Mouse (Mus musculus): ENCODE results near the gene Tomm5. TPM values are rescaled to one million over a fixed set of nuclear protein-coding genes. Genes with fewer than 3 reads are reported as not detected.

The Tomm5 gene
- 222 TPM in 2 replicates for polyA plus RNA-seq (2014; fragmentation: Nextera tagmentation; extraction: Ambion mirVana)

GRCm38 (mm10) chr4:45107601-45108277 is at the start of gene Tomm5:
Gene Tomm5, minus strand, starts transcription at chr4:45108114.
- under 1% methylated on average over 39 of the region's 39 CpGs for WGBS (ENCODE audit: insufficient replicate concordance)
- peak within 1 kb of the TSS; percentile 69 for H3K4me2 ChIP-seq
- H3K9ac ChIP-seq (ENCODE audit: low read depth, low read length), result peak within 1 kb of the TSS; percentile 97
- peak; percentile 88 for ATAC-seq (replicated peaks; ENCODE audit: insufficient number of reproducible peaks, low FRiP score, low TSS enrichment)
- H3K4me1 ChIP-seq (ENCODE audit: control insufficient read depth, insufficient read depth, low read length), result peaks cover 6% of the 10 kb centered on the region; the same call in 1 of the 2 replicates
- no peaks in the 10 kb centered on the region for H3K27me3 ChIP-seq (ENCODE audit: control insufficient read depth, insufficient read depth, low read length)
- peaks cover 8% of the 10 kb centered on the region; the same call in 1 of the 2 replicates for H3K36me3 ChIP-seq (ENCODE audit: control insufficient read depth, insufficient read depth, low read length)
- no peaks in the 10 kb centered on the region for H3K9me3 ChIP-seq (replicated peaks; ENCODE audit: control insufficient read depth, low read length)
- H3K4me3 ChIP-seq (ENCODE audit: low read depth, low read length), result peak within 1 kb of the TSS; percentile 96
- H3K27ac ChIP-seq (ENCODE audit: low read depth, low read length), result peak within 1 kb of the TSS; percentile 16; the same call in 1 of the 2 replicates

GRCm38 (mm10) chr4:45156433-45156832 is 48.5 kb upstream of the Tomm5 start:
- WGBS (ENCODE audit: insufficient replicate concordance), result 71% methylated on average over 3 of the region's 3 CpGs
- Histone ChIP-seq H3K27ac (ENCODE audit: low read depth, low read length) (no peak overlapping the region), H3K9ac (ENCODE audit: low read depth, low read length) (no peak overlapping the region), H3K36me3 (ENCODE audit: control insufficient read depth, insufficient read depth, low read length) (no peaks in the 10 kb centered on the region), H3K27me3 (ENCODE audit: control insufficient read depth, insufficient read depth, low read length) (no peaks in the 10 kb centered on the region), H3K4me2 (no peak overlapping the region), H3K9me3 (replicated peaks; ENCODE audit: control insufficient read depth, low read length) (no peaks in the 10 kb centered on the region), H3K4me3 (ENCODE audit: low read depth, low read length) (no peak overlapping the region), H3K4me1 (ENCODE audit: control insufficient read depth, insufficient read depth, low read length) (peaks cover 6% of the 10 kb centered on the region; the same call in 1 of the 2 replicates)
- no peak for ATAC-seq (replicated peaks; ENCODE audit: insufficient number of reproducible peaks, low FRiP score, low TSS enrichment)

GRCm38 (mm10) chr4:45143005-45143404 is 35.1 kb upstream of the Tomm5 start:
- H3K36me3 ChIP-seq (ENCODE audit: control insufficient read depth, insufficient read depth, low read length), result no peaks in the 10 kb centered on the region
- peaks cover 7% of the 10 kb centered on the region; the same call in 1 of the 2 replicates for H3K4me1 ChIP-seq (ENCODE audit: control insufficient read depth, insufficient read depth, low read length)
- no peak overlapping the region for H3K27ac ChIP-seq (ENCODE audit: low read depth, low read length)
- no peaks in the 10 kb centered on the region for H3K27me3 ChIP-seq (ENCODE audit: control insufficient read depth, insufficient read depth, low read length)
- no peak overlapping the region for H3K4me3 ChIP-seq (ENCODE audit: low read depth, low read length)
- ATAC-seq (replicated peaks; ENCODE audit: insufficient number of reproducible peaks, low FRiP score, low TSS enrichment), result no peak
- H3K4me2 ChIP-seq, result no peak overlapping the region
- no peak overlapping the region for H3K9ac ChIP-seq (ENCODE audit: low read depth, low read length)
- 48% methylated on average over 8 of the region's 8 CpGs for WGBS (ENCODE audit: insufficient replicate concordance)
- H3K9me3 ChIP-seq (replicated peaks; ENCODE audit: control insufficient read depth, low read length), result no peaks in the 10 kb centered on the region

- Histone ChIP-seq H3K4me3 (ENCODE audit: low read depth, low read length) (no peak overlapping the region), H3K9ac (ENCODE audit: low read depth, low read length) (no peak overlapping the region), H3K9me3 (replicated peaks; ENCODE audit: control insufficient read depth, low read length) (no peaks in the 10 kb centered on the region), H3K36me3 (ENCODE audit: control insufficient read depth, insufficient read depth, low read length) (no peaks in the 10 kb centered on the region), H3K4me2 (0 out of 2 replicates have a peak overlapping the region, but pooled peaks have one; percentile 9), H3K4me1 (ENCODE audit: control insufficient read depth, insufficient read depth, low read length) (peaks cover 7% of the 10 kb centered on the region; the same call in 1 of the 2 replicates), H3K27ac (ENCODE audit: low read depth, low read length) (no peak overlapping the region), H3K27me3 (ENCODE audit: control insufficient read depth, insufficient read depth, low read length) (no peaks in the 10 kb centered on the region)
- WGBS (ENCODE audit: insufficient replicate concordance), result 29% methylated on average over 11 of the region's 11 CpGs
- no peak for ATAC-seq (replicated peaks; ENCODE audit: insufficient number of reproducible peaks, low FRiP score, low TSS enrichment)
Measured at GRCm38 (mm10) chr4:45142411-45142810, 34.5 kb upstream of the Tomm5 start.

- 55% methylated on average over 5 of the region's 5 CpGs for WGBS (ENCODE audit: insufficient replicate concordance)
- no peak overlapping the region for H3K27ac ChIP-seq (ENCODE audit: low read depth, low read length)
- no peak overlapping the region for H3K9ac ChIP-seq (ENCODE audit: low read depth, low read length)
- no peak overlapping the region for H3K4me2 ChIP-seq
- H3K9me3 ChIP-seq (replicated peaks; ENCODE audit: control insufficient read depth, low read length), result no peaks in the 10 kb centered on the region
- H3K4me1 ChIP-seq (ENCODE audit: control insufficient read depth, insufficient read depth, low read length), result peaks cover 7% of the 10 kb centered on the region; the same call in 1 of the 2 replicates
- H3K27me3 ChIP-seq (ENCODE audit: control insufficient read depth, insufficient read depth, low read length), result no peaks in the 10 kb centered on the region
- H3K4me3 ChIP-seq (ENCODE audit: low read depth, low read length), result no peak overlapping the region
- H3K36me3 ChIP-seq (ENCODE audit: control insufficient read depth, insufficient read depth, low read length), result no peaks in the 10 kb centered on the region
- ATAC-seq (replicated peaks; ENCODE audit: insufficient number of reproducible peaks, low FRiP score, low TSS enrichment), result no peak
Measured at GRCm38 (mm10) chr4:45141835-45142234, 33.9 kb upstream of the Tomm5 start.

- Histone ChIP-seq H3K27me3 (ENCODE audit: control insufficient read depth, insufficient read depth, low read length) (no peaks in the 10 kb centered on the region), H3K4me2 (no peak overlapping the region)
- ATAC-seq (replicated peaks; ENCODE audit: insufficient number of reproducible peaks, low FRiP score, low TSS enrichment), result no peak
Measured at GRCm38 (mm10) chr4:45137636-45138035, 29.7 kb upstream of the Tomm5 start.

GRCm38 (mm10) chr4:45134471-45134870 is 26.6 kb upstream of the Tomm5 start:
- no peak overlapping the region for H3K9ac ChIP-seq (ENCODE audit: low read depth, low read length)
- no peak overlapping the region for H3K4me2 ChIP-seq
- no peak for ATAC-seq (replicated peaks; ENCODE audit: insufficient number of reproducible peaks, low FRiP score, low TSS enrichment)
- no peaks in the 10 kb centered on the region for H3K4me1 ChIP-seq (ENCODE audit: control insufficient read depth, insufficient read depth, low read length)
- H3K9me3 ChIP-seq (replicated peaks; ENCODE audit: control insufficient read depth, low read length), result no peaks in the 10 kb centered on the region
- no peaks in the 10 kb centered on the region for H3K27me3 ChIP-seq (ENCODE audit: control insufficient read depth, insufficient read depth, low read length)
- H3K27ac ChIP-seq (ENCODE audit: low read depth, low read length), result no peak overlapping the region
- no peak overlapping the region for H3K4me3 ChIP-seq (ENCODE audit: low read depth, low read length)
- WGBS (ENCODE audit: insufficient replicate concordance), result 70% methylated on average over 8 of the region's 8 CpGs
- no peaks in the 10 kb centered on the region for H3K36me3 ChIP-seq (ENCODE audit: control insufficient read depth, insufficient read depth, low read length)

More at GRCm38 (mm10) chr4:45137636-45138035, 29.7 kb upstream of the Tomm5 start:
- Histone ChIP-seq H3K9me3 (replicated peaks; ENCODE audit: control insufficient read depth, low read length) (no peaks in the 10 kb centered on the region), H3K4me3 (ENCODE audit: low read depth, low read length) (no peak overlapping the region), H3K4me1 (ENCODE audit: control insufficient read depth, insufficient read depth, low read length) (peaks cover 5% of the 10 kb centered on the region; the same call in 1 of the 2 replicates), H3K27ac (ENCODE audit: low read depth, low read length) (no peak overlapping the region), H3K36me3 (ENCODE audit: control insufficient read depth, insufficient read depth, low read length) (no peaks in the 10 kb centered on the region), H3K9ac (ENCODE audit: low read depth, low read length) (no peak overlapping the region)
- 43% methylated on average over 4 of the region's 4 CpGs for WGBS (ENCODE audit: insufficient replicate concordance)

- H3K36me3 ChIP-seq (ENCODE audit: control insufficient read depth, insufficient read depth, low read length), result no peaks in the 10 kb centered on the region
- H3K9me3 ChIP-seq (replicated peaks; ENCODE audit: control insufficient read depth, low read length), result no peaks in the 10 kb centered on the region
- no peak for ATAC-seq (replicated peaks; ENCODE audit: insufficient number of reproducible peaks, low FRiP score, low TSS enrichment)
- WGBS (ENCODE audit: insufficient replicate concordance), result 69% methylated on average over 4 of the region's 4 CpGs
- H3K27ac ChIP-seq (ENCODE audit: low read depth, low read length), result no peak overlapping the region
- no peak overlapping the region for H3K4me3 ChIP-seq (ENCODE audit: low read depth, low read length)
- no peak overlapping the region for H3K4me2 ChIP-seq
- no peaks in the 10 kb centered on the region for H3K27me3 ChIP-seq (ENCODE audit: control insufficient read depth, insufficient read depth, low read length)
- H3K4me1 ChIP-seq (ENCODE audit: control insufficient read depth, insufficient read depth, low read length), result no peaks in the 10 kb centered on the region
- no peak overlapping the region for H3K9ac ChIP-seq (ENCODE audit: low read depth, low read length)
Measured at GRCm38 (mm10) chr4:45131021-45131420, 23.1 kb upstream of the Tomm5 start.

- no peak overlapping the region for H3K9ac ChIP-seq (ENCODE audit: low read depth, low read length)
- WGBS (ENCODE audit: insufficient replicate concordance), result 86% methylated on average over 11 of the region's 11 CpGs
- no peak overlapping the region for H3K4me3 ChIP-seq (ENCODE audit: low read depth, low read length)
- H3K27me3 ChIP-seq (ENCODE audit: control insufficient read depth, insufficient read depth, low read length), result no peaks in the 10 kb centered on the region
- no peaks in the 10 kb centered on the region for H3K36me3 ChIP-seq (ENCODE audit: control insufficient read depth, insufficient read depth, low read length)
- H3K9me3 ChIP-seq (replicated peaks; ENCODE audit: control insufficient read depth, low read length), result no peaks in the 10 kb centered on the region
- H3K27ac ChIP-seq (ENCODE audit: low read depth, low read length), result no peak overlapping the region
- no peak overlapping the region for H3K4me2 ChIP-seq
- H3K4me1 ChIP-seq (ENCODE audit: control insufficient read depth, insufficient read depth, low read length), result no peaks in the 10 kb centered on the region
- ATAC-seq (replicated peaks; ENCODE audit: insufficient number of reproducible peaks, low FRiP score, low TSS enrichment), result no peak
Measured at GRCm38 (mm10) chr4:45121311-45121710, 13.4 kb upstream of the Tomm5 start.

Data from heart, embryonic 11.5 days (tissue).